Mouse (Mus musculus): ENCODE measurements around the gene Ttc27.
"Not testable (repeated sequence)": the region's sequence is repeated elsewhere in the genome, so short reads cannot be mapped to it uniquely, and the experiment has no call there.

The Ttc27 gene

GRCm38 (mm10) chr17:74717618-74718151 is at the start of gene Ttc27:
Gene Ttc27, plus strand, starts transcription at chr17:74717732.
- DNase-seq (ENCODE audit: low spot score in 2 of 2), result peak; percentile 88 to 92

- no peak for DNase-seq (ENCODE audit: low spot score in 2 of 2)
Measured at GRCm38 (mm10) chr17:74668010-74668409, 49.5 kb upstream of the Ttc27 start.

- DNase-seq (ENCODE audit: low spot score in 2 of 2), result no peak
Measured at GRCm38 (mm10) chr17:74670031-74670430, 47.5 kb upstream of the Ttc27 start.

GRCm38 (mm10) chr17:74672446-74672845 is 45.1 kb upstream of the Ttc27 start:
- DNase-seq (ENCODE audit: low spot score in 2 of 2), result no peak

- peak in 1 of 2 experiments; percentile 12 for DNase-seq (ENCODE audit: low spot score in 2 of 2)
Measured at GRCm38 (mm10) chr17:74673251-74673650, 44.3 kb upstream of the Ttc27 start.

- no peak for DNase-seq (ENCODE audit: low spot score in 2 of 2)
Measured at GRCm38 (mm10) chr17:74678061-74678460, 39.5 kb upstream of the Ttc27 start.

- no peak for DNase-seq (ENCODE audit: low spot score in 2 of 2)
Measured at GRCm38 (mm10) chr17:74684927-74685326, 32.6 kb upstream of the Ttc27 start.

GRCm38 (mm10) chr17:74688555-74688954 is 29.0 kb upstream of the Ttc27 start:
- no peak for DNase-seq (ENCODE audit: low spot score in 2 of 2)

- no peak for DNase-seq (ENCODE audit: low spot score in 2 of 2)
Measured at GRCm38 (mm10) chr17:74689406-74689805, 28.1 kb upstream of the Ttc27 start.

- DNase-seq (ENCODE audit: low spot score in 2 of 2), result not testable (repeated sequence)
Measured at GRCm38 (mm10) chr17:74701661-74702060, 15.9 kb upstream of the Ttc27 start.

- DNase-seq (ENCODE audit: low spot score in 2 of 2), result no peak
Measured at GRCm38 (mm10) chr17:74705480-74705879, 12.1 kb upstream of the Ttc27 start.

GRCm38 (mm10) chr17:74706593-74706992 is 10.9 kb upstream of the Ttc27 start:
- no peak for DNase-seq (ENCODE audit: low spot score in 2 of 2)

- no peak for DNase-seq (ENCODE audit: low spot score in 2 of 2)
Measured at GRCm38 (mm10) chr17:74707637-74708152, 9.8 kb upstream of the Ttc27 start.

GRCm38 (mm10) chr17:74710731-74711130 is 6.8 kb upstream of the Ttc27 start:
- DNase-seq (ENCODE audit: low spot score in 2 of 2), result no peak

GRCm38 (mm10) chr17:74711627-74712026 is 5.9 kb upstream of the Ttc27 start:
- DNase-seq (ENCODE audit: low spot score in 2 of 2), result no peak

GRCm38 (mm10) chr17:74715128-74715527 is 2.4 kb upstream of the Ttc27 start:
- DNase-seq (ENCODE audit: low spot score in 2 of 2), result no peak

GRCm38 (mm10) chr17:74715724-74716123 is 1.8 kb upstream of the Ttc27 start:
- DNase-seq (ENCODE audit: low spot score in 2 of 2), result no peak

- no peak for DNase-seq (ENCODE audit: low spot score in 2 of 2)
Measured at GRCm38 (mm10) chr17:74716643-74717042, 889 bp upstream of the Ttc27 start.

- DNase-seq (ENCODE audit: low spot score in 2 of 2), result no peak
Measured at GRCm38 (mm10) chr17:74717091-74717617, 378 bp upstream of the Ttc27 start.

- DNase-seq (ENCODE audit: low spot score in 2 of 2), result no peak
Measured at GRCm38 (mm10) chr17:74732872-74733271, 15.3 kb downstream of the Ttc27 start.

- no peak for DNase-seq (ENCODE audit: low spot score in 2 of 2)
Measured at GRCm38 (mm10) chr17:74735392-74735791, 17.9 kb downstream of the Ttc27 start.

GRCm38 (mm10) chr17:74749659-74750058 is 32.1 kb downstream of the Ttc27 start:
- no peak for DNase-seq (ENCODE audit: low spot score in 2 of 2)

- no peak for DNase-seq (ENCODE audit: low spot score in 2 of 2)
Measured at GRCm38 (mm10) chr17:74751026-74751425, 33.5 kb downstream of the Ttc27 start.
